Mouse (Mus musculus) CH12.LX (cell line): ENCODE measurements around the gene Hist1h4h.

Experiments
- BHLHE40 ChIP-seq: IDR thresholded peaks from 2 replicates; pipeline ENCODE4 v1.6.1; 2011; ENCODE audit warnings: mild to moderate bottlenecking, low read depth, low read length, improper control_type of control experiment
- CTCF ChIP-seq, 2 experiments: IDR thresholded peaks in 1 of 2; conservative IDR thresholded peaks in 1 of 2; 2 replicates each; pipeline ENCODE4 v1.5.1; 2011 to 2012; ENCODE audit warnings: low read depth in 2 of 2, low read length in 2 of 2, improper control_type of control experiment in 1 of 2, inconsistent platforms in 1 of 2, mild to moderate bottlenecking in 1 of 2, moderate library complexity in 1 of 2
- EP300 ChIP-seq: IDR thresholded peaks from 2 replicates; pipeline ENCODE4 v1.6.1; 2011; ENCODE audit warnings: low read length, improper control_type of control experiment
- ETS1 ChIP-seq: conservative IDR thresholded peaks from 2 replicates; pipeline ENCODE4 v1.6.1; 2012; ENCODE audit warnings: low read depth, mild to moderate bottlenecking, inconsistent platforms, low read length, improper control_type of control experiment, moderate library complexity
- MAFK ChIP-seq: IDR thresholded peaks from 2 replicates; pipeline ENCODE4 v1.6.1; 2011; ENCODE audit warnings: low read length, improper control_type of control experiment; ENCODE audit not compliant: insufficient replicate concordance
- MYC ChIP-seq: IDR thresholded peaks from 2 replicates; pipeline ENCODE4 v1.6.1; 2011; ENCODE audit warnings: low read depth, mild to moderate bottlenecking, improper control_type of control experiment, low read length
- POLR2A ChIP-seq: IDR thresholded peaks from 2 replicates; pipeline ENCODE4 v1.6.1; 2011; ENCODE audit warnings: low read depth, mild to moderate bottlenecking, improper control_type of control experiment, low read length
- RCOR1 ChIP-seq: conservative IDR thresholded peaks from 2 replicates; pipeline ENCODE4 v1.6.1; 2012; ENCODE audit warnings: low read depth, mild to moderate bottlenecking, inconsistent platforms, low read length, improper control_type of control experiment

GRCm38 (mm10) chr13:23503797-23504196 is 27.1 kb upstream of the Hist1h4h start:
- TF ChIP-seq POLR2A: no peak
- no peak for TF ChIP-seq CTCF (conservative IDR thresholded peaks at IDR 0.05 in 1 of 2, IDR thresholded peaks at IDR 0.05 in 1 of 2; ENCODE audit: low read depth in 2 of 2, low read length in 2 of 2)
- TF ChIP-seq ETS1: no peak
- peak; percentile 96 for TF ChIP-seq MAFK
- TF ChIP-seq RCOR1: no peak
- no peak for TF ChIP-seq MYC
- TF ChIP-seq BHLHE40: no peak
- no peak for TF ChIP-seq EP300
